Mouse (Mus musculus): Measurements from ENCODE around the gene Gcsam.

- TF ChIP-seq POLR2AphosphoS5 (IDR thresholded peaks at IDR 0.05; ENCODE audit: insufficient replicate concordance, low read depth, low read length) (no peak), CTCF (IDR thresholded peaks at IDR 0.05; ENCODE audit: low read depth, low read length) (no peak), TAL1 (conservative IDR thresholded peaks at IDR 0.05; ENCODE audit: low read depth, low read length) (no peak)
Measured at GRCm38 (mm10) chr16:45659596-45659995, 49.4 kb downstream of the Gcsam start.
